Mouse (Mus musculus) embryonic fibroblast, embryonic 13.5 days (primary cell): ENCODE data around the gene Akap2. TPM values are rescaled to one million over a fixed set of nuclear protein-coding genes. Genes with fewer than 3 reads are reported as not detected.

Source experiments
- H3K27ac ChIP-seq: 2 replicates; pipeline ENCODE4 v1.5.1; 2012; ENCODE audit warnings: low read length, control low read depth, inconsistent platforms; ENCODE audit not compliant: insufficient read depth
- H3K4me1 ChIP-seq: 2 replicates; pipeline ENCODE4 v1.6.1; 2011; ENCODE audit warnings: low read length; ENCODE audit not compliant: control insufficient read depth, insufficient read depth
- H3K4me3 ChIP-seq: 2 replicates; pipeline ENCODE4 v1.5.1; 2011; ENCODE audit warnings: mild to moderate bottlenecking, control low read depth, low read length; ENCODE audit not compliant: insufficient read depth
- CTCF ChIP-seq: IDR thresholded peaks from 2 replicates; pipeline ENCODE4 v1.5.1; 2011; ENCODE audit warnings: mild to moderate bottlenecking, control low read depth, low read length, moderate library complexity, borderline replicate concordance; ENCODE audit not compliant: insufficient read depth
- POLR2A ChIP-seq: IDR thresholded peaks from 2 replicates; pipeline ENCODE4 v1.6.1; 2011; ENCODE audit warnings: low read depth, mild to moderate bottlenecking, control low read depth, low read length, moderate library complexity
- polyA plus RNA-seq: library from polyadenylated mRNA; stranded (reverse); fragments of >200 nt; gene quantifications from 2 replicates; pipeline ENCODE4 v1.2.4, GENCODE M21; 2011; ENCODE audit warnings: low read depth; ENCODE audit not compliant: missing spikeins, insufficient read length

Gene Akap2
- polyA plus RNA-seq, 1 experiment, result 127 TPM

DNA sequence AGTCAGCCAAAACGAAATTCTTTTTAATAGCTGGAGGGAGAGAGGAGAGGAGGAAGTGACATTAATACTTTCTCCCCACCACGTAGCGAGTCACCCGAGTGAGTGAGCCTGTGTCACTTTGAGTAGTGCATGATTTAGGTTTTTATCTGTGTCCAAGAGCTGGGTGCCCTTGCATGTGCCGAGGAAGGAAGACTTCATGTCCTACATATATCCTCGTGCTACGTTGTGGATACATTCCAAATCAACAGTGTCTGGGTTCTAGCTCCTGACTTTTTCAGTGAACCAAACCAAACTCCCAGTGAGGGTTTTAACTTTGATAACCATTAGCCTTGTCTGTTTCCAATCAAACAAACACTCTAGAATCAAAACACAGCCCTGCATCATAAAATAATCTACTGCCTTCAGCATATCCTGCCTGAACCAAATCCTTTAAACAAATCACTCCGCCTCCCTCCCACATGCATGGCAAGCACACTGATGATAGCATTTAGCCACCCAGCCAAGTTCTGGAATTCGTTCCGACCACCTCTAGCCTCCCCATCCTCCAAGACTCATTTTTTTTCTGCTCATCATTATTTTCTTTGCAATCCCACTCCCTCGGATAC, 26.0 kb downstream of the Akap2 start:
- H3K27ac ChIP-seq, result peak overlapping the region; percentile 68
- H3K4me3 ChIP-seq, result no peak overlapping the region
- H3K4me1 ChIP-seq, result peaks cover 17% of the 10 kb centered on the region
- TF ChIP-seq POLR2A, result no peak
- TF ChIP-seq CTCF, result no peak

GRCm38 (mm10) chr4:57750651-57751050, 33.2 kb downstream of the Akap2 start:
- Histone ChIP-seq H3K27ac (no peak overlapping the region), H3K4me3 (no peak overlapping the region), H3K4me1 (no peaks in the 10 kb centered on the region)
- TF ChIP-seq POLR2A (no peak), CTCF (no peak)

DNA sequence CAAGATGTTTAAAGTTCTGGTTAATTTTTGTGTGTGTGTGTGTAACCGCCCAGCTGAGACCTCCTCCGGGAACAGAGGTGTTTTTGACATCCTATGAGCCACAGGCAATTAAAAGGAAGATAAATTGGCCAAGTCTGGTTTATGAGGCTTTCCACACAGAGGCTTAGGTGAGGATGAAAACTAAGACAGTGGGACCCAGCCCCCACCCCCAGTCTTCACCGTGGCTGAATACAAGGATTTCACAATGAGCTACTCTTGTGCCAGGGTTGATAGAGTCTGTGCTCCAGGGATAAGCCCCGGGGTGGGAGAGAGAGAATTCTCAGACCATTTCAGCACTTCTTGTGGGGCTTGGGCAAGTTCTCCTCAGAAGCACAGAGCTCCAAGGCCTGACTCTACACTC, 33.6 kb downstream of the Akap2 start:
- Histone ChIP-seq H3K27ac (no peak overlapping the region), H3K4me3 (no peak overlapping the region), H3K4me1 (no peaks in the 10 kb centered on the region)
- TF ChIP-seq CTCF, result no peak
- no peak for TF ChIP-seq POLR2A

GRCm38 (mm10) chr4:57751566-57751965, 34.1 kb downstream of the Akap2 start:
- no peak for TF ChIP-seq CTCF
- no peak for TF ChIP-seq POLR2A
- no peaks in the 10 kb centered on the region for H3K4me1 ChIP-seq
- H3K27ac ChIP-seq, result no peak overlapping the region
- no peak overlapping the region for H3K4me3 ChIP-seq

GRCm38 (mm10) chr4:57755085-57755484, 37.6 kb downstream of the Akap2 start:
- Histone ChIP-seq H3K4me1 (0 out of 2 replicates have a peak, but pooled peaks cover 6% of the 10 kb centered on the region), H3K27ac (no peak overlapping the region), H3K4me3 (no peak overlapping the region)
- TF ChIP-seq POLR2A, result no peak
- no peak for TF ChIP-seq CTCF

DNA sequence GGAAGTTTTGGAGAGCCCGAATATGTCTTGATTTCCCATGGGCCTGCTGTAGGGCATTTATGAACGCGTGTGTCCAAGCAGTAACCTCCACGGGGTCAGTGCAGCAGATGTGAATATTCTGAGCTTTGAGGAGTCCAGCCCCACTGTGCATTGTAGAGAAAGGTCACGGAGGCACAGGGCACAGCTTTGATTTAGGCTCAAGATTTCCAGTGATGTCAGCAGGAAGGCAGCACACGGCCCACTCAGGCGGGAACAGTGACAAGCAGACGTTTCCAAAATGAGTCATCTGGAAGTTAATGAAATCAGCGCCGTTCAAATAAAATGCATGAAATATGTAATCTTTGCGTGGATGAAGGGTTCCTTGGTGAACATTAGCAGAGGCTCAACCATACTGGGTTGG, 40.5 kb downstream of the Akap2 start:
- H3K4me1 ChIP-seq, result 0 out of 2 replicates have a peak, but pooled peaks cover 8% of the 10 kb centered on the region
- peak overlapping the region; percentile 15; the same call in 1 of the 2 replicates for H3K27ac ChIP-seq
- TF ChIP-seq POLR2A (no peak), CTCF (no peak)
- H3K4me3 ChIP-seq, result no peak overlapping the region

GRCm38 (mm10) chr4:57762424-57762823, 45.0 kb downstream of the Akap2 start:
- H3K4me1 ChIP-seq, result peaks cover 27% of the 10 kb centered on the region
- H3K4me3 ChIP-seq, result no peak overlapping the region
- H3K27ac ChIP-seq, result peak overlapping the region; percentile 24; the same call in 1 of the 2 replicates
- TF ChIP-seq POLR2A, result no peak
- no peak for TF ChIP-seq CTCF

DNA sequence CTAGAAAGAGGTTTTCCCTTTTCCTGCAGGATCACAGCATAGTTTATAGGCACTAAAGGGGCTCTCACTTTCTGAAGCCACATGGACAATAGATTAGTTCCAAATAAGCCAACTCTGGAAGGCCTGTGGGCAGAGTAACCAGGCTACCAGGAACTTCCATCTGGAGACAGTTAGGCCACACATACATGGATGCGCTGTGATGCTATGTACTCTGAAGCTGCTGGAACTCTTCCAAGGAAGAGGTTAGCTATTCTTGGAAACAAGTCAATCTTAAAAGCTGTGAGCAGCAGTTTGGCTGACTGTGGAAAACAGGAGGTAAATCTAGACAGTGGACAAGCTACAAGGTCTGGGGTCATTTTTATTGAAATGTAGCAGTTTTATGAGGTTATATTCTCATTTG, 46.9 kb downstream of the Akap2 start:
- H3K4me3 ChIP-seq, result no peak overlapping the region
- peak overlapping the region; percentile 76 for H3K27ac ChIP-seq
- no peak for TF ChIP-seq CTCF
- no peak for TF ChIP-seq POLR2A
- H3K4me1 ChIP-seq, result peaks cover 28% of the 10 kb centered on the region

GRCm38 (mm10) chr4:57764926-57765325, 47.5 kb downstream of the Akap2 start:
- Histone ChIP-seq H3K4me3 (no peak overlapping the region), H3K4me1 (peaks cover 28% of the 10 kb centered on the region), H3K27ac (peak overlapping the region; percentile 76)
- TF ChIP-seq POLR2A (no peak), CTCF (no peak)

GRCm38 (mm10) chr4:57765806-57766205, 48.3 kb downstream of the Akap2 start:
- TF ChIP-seq CTCF (no peak), POLR2A (no peak)
- Histone ChIP-seq H3K4me3 (no peak overlapping the region), H3K27ac (no peak overlapping the region)

More at GRCm38 (mm10) chr4:57765806-57766205, 48.3 kb downstream of the Akap2 start:
- peaks cover 33% of the 10 kb centered on the region for H3K4me1 ChIP-seq
